Mouse (Mus musculus) olfactory bulb, adult 2 months (tissue): ENCODE results near the gene Actr6.

Experiments used
- CTCF ChIP-seq: fragments of 200-500 bp; IDR thresholded peaks from 2 replicates; pipeline ENCODE4 v1.5.1; 2012; ENCODE audit warnings: low read depth, mild to moderate bottlenecking, low read length, moderate library complexity; ENCODE audit not compliant: insufficient read depth
- POLR2A ChIP-seq: fragments of 200-500 bp; IDR thresholded peaks from 2 replicates; pipeline ENCODE4 v1.6.1; 2012; ENCODE audit warnings: mild to moderate bottlenecking, low read depth, low read length, moderate library complexity; ENCODE audit not compliant: insufficient read depth

- TF ChIP-seq CTCF (no peak), POLR2A (no peak)
Observed at GRCm38 (mm10) chr10:89679448-89679847, 52.6 kb downstream of the Actr6 start.
